Mouse (Mus musculus) intestine, embryonic 16.5 days (tissue): Measurements from ENCODE around the gene Aarsd1. TPM values are rescaled to one million over a fixed set of nuclear protein-coding genes. Genes with fewer than 3 reads are reported as not detected.
"Not testable (repeated sequence)": the region's sequence is repeated elsewhere in the genome, so short reads cannot be mapped to it uniquely, and the experiment has no call there.

Experiments
- ATAC-seq: fragments of 200-750 bp; cut with Nextera tagmentation; 2 replicates; pipeline ENCODE4 v1.8.0; 2017; ENCODE audit warnings: moderate TSS enrichment, moderate library complexity
- H3K27ac ChIP-seq: fragments of 300-500 bp; sonication (generic); 2 replicates; pipeline ENCODE4 v1.5.1; 2014; ENCODE audit warnings: mild to moderate bottlenecking, low read length
- H3K27me3 ChIP-seq: fragments of 300-500 bp; sonication (generic); replicated peaks from 2 replicates; pipeline ENCODE4 v1.6.1; 2014; ENCODE audit warnings: low read length, control low read depth, mixed read lengths; ENCODE audit not compliant: control insufficient read depth, insufficient read depth
- H3K36me3 ChIP-seq: fragments of 300-500 bp; sonication (generic); 2 replicates; pipeline ENCODE4 v1.6.1; 2014; ENCODE audit warnings: low read length, control low read depth; ENCODE audit not compliant: control insufficient read depth, insufficient read depth
- H3K4me1 ChIP-seq: fragments of 300-500 bp; sonication (generic); 2 replicates; pipeline ENCODE4 v1.6.1; 2014; ENCODE audit warnings: low read length, control low read depth, mixed read lengths; ENCODE audit not compliant: control insufficient read depth, insufficient read depth
- H3K4me2 ChIP-seq: fragments of 300-500 bp; sonication (generic); 2 replicates; pipeline ENCODE4 v1.6.1; 2014; ENCODE audit warnings: low read depth, low read length, control low read depth
- H3K4me3 ChIP-seq: fragments of 300-500 bp; sonication (generic); 2 replicates; pipeline ENCODE4 v1.5.1; 2014; ENCODE audit warnings: mild to moderate bottlenecking, low read length
- H3K9ac ChIP-seq: fragments of 300-500 bp; sonication (generic); 2 replicates; pipeline ENCODE4 v1.6.1; 2014; ENCODE audit warnings: low read depth, low read length
- H3K9me3 ChIP-seq: fragments of 300-500 bp; sonication (generic); 2 replicates; pipeline ENCODE4 v1.6.1; 2016; ENCODE audit warnings: low read length, control low read depth; ENCODE audit not compliant: control insufficient read depth
- WGBS: fragments of 180-500 bp; shearing (Covaris S2); extraction: QIAGEN DNeasy Blood & Tissue Kit; methylation state at CpG from one replicate; pipeline ENCODE4 v1.1.7; 2014; 5-methylcytosine and 5-hydroxymethylcytosine counted together
- polyA plus RNA-seq: library from polyadenylated mRNA; unstranded; fragments of >200 nt; fragmentation: Nextera tagmentation; extraction: Ambion mirVana; gene quantifications from 2 replicates; pipeline ENCODE4 v1.2.1, GENCODE M21; 2015

Gene Aarsd1
- polyA plus RNA-seq, 1 experiment from 2014 or later = 64.0 TPM

GRCm38 (mm10) chr11:101448899-101449298 is 31.5 kb upstream of the Aarsd1 start:
- H3K27ac ChIP-seq = peak overlapping the region; percentile 55
- 71% methylated on average over 4 of the region's 4 CpGs for WGBS
- H3K9ac ChIP-seq = peak overlapping the region; percentile 64
- H3K4me2 ChIP-seq = peak overlapping the region; percentile 51
- no peak for ATAC-seq
- H3K9me3 ChIP-seq = no peaks in the 10 kb centered on the region
- H3K36me3 ChIP-seq = peaks cover 9% of the 10 kb centered on the region
- no peaks in the 10 kb centered on the region for H3K27me3 ChIP-seq
- H3K4me1 ChIP-seq = peaks cover 23% of the 10 kb centered on the region
- H3K4me3 ChIP-seq = peak overlapping the region; percentile 53

- H3K9me3 ChIP-seq = no peaks in the 10 kb centered on the region
- peak within 1 kb of the TSS; percentile 55 for H3K27ac ChIP-seq
- H3K36me3 ChIP-seq = peaks cover 13% of the 10 kb centered on the region
- peak; percentile 83 for ATAC-seq
- 16% methylated on average over 10 of the region's 10 CpGs for WGBS
- H3K9ac ChIP-seq = peak within 1 kb of the TSS; percentile 64
- no peaks in the 10 kb centered on the region for H3K27me3 ChIP-seq
- H3K4me3 ChIP-seq = peak within 1 kb of the TSS; percentile 53
- H3K4me1 ChIP-seq = peaks cover 29% of the 10 kb centered on the region
- H3K4me2 ChIP-seq = peak within 1 kb of the TSS; percentile 51
Observed at GRCm38 (mm10) chr11:101448274-101448746, 30.9 kb upstream of the Aarsd1 start, which contains the start of gene Ifi35. Gene Ifi35 (plus strand): TSS chr11:101448407.

GRCm38 (mm10) chr11:101447786-101448185 is 30.4 kb upstream of the Aarsd1 start:
- H3K4me3 ChIP-seq = peak overlapping the region; percentile 53; the same call in 1 of the 2 replicates
- H3K9ac ChIP-seq = 0 out of 2 replicates have a peak overlapping the region, but pooled peaks have one; percentile 64
- H3K9me3 ChIP-seq = no peaks in the 10 kb centered on the region
- 85% methylated on average over 5 of the region's 5 CpGs for WGBS
- no peak for ATAC-seq
- H3K4me2 ChIP-seq = peak overlapping the region; percentile 51; the same call in 1 of the 2 replicates
- H3K27me3 ChIP-seq = no peaks in the 10 kb centered on the region
- H3K27ac ChIP-seq = peak overlapping the region; percentile 55
- H3K4me1 ChIP-seq = peaks cover 30% of the 10 kb centered on the region
- peaks cover 13% of the 10 kb centered on the region for H3K36me3 ChIP-seq

- H3K27ac ChIP-seq, H3K9ac ChIP-seq, H3K27me3 ChIP-seq, H3K4me3 ChIP-seq, H3K4me2 ChIP-seq, H3K9me3 ChIP-seq, ATAC-seq: not testable (repeated sequence)
- Histone ChIP-seq H3K4me1 (peaks cover 27% of the 10 kb centered on the region), H3K36me3 (peaks cover 13% of the 10 kb centered on the region)
- WGBS = 91% methylated on average over 8 of the region's 8 CpGs
Observed at GRCm38 (mm10) chr11:101446860-101447259, 29.4 kb upstream of the Aarsd1 start.

- Histone ChIP-seq H3K9ac (no peak overlapping the region), H3K4me1 (peaks cover 25% of the 10 kb centered on the region), H3K27ac (no peak overlapping the region), H3K27me3 (no peaks in the 10 kb centered on the region), H3K9me3 (no peaks in the 10 kb centered on the region), H3K4me3 (no peak overlapping the region), H3K36me3 (peaks cover 13% of the 10 kb centered on the region), H3K4me2 (no peak overlapping the region)
- 69% methylated on average over 1 of the region's 1 CpGs for WGBS
- no peak for ATAC-seq
Observed at GRCm38 (mm10) chr11:101446319-101446718, 28.9 kb upstream of the Aarsd1 start.

GRCm38 (mm10) chr11:101442760-101443159 is 25.3 kb upstream of the Aarsd1 start:
- no peak for ATAC-seq
- Histone ChIP-seq H3K4me2 (peak overlapping the region; percentile 76), H3K4me1 (peaks cover 17% of the 10 kb centered on the region), H3K36me3 (peaks cover 13% of the 10 kb centered on the region), H3K27ac (peak overlapping the region; percentile 85), H3K27me3 (no peaks in the 10 kb centered on the region), H3K4me3 (peak overlapping the region; percentile 83), H3K9ac (peak overlapping the region; percentile 90), H3K9me3 (no peaks in the 10 kb centered on the region)
- WGBS = under 1% methylated on average over 14 of the region's 14 CpGs

GRCm38 (mm10) chr11:101442127-101442693 is 24.8 kb upstream of the Aarsd1 start, which contains the start of gene Rpl27:
Gene Rpl27 (plus strand): TSS chr11:101442298.
- WGBS = under 1% methylated on average over 42 of the region's 42 CpGs
- peaks cover 17% of the 10 kb centered on the region for H3K4me1 ChIP-seq
- ATAC-seq = peak; percentile 98

GRCm38 (mm10) chr11:101441450-101442126 is 24.2 kb upstream of the Aarsd1 start:
- H3K9ac ChIP-seq = not testable (repeated sequence)

More at GRCm38 (mm10) chr11:101442127-101442693, 24.8 kb upstream of the Aarsd1 start, which contains the start of gene Rpl27:
- Histone ChIP-seq H3K36me3 (peaks cover 13% of the 10 kb centered on the region), H3K4me2 (peak within 1 kb of the TSS; percentile 76), H3K27ac (peak within 1 kb of the TSS; percentile 85), H3K4me3 (peak within 1 kb of the TSS; percentile 83), H3K27me3 (no peaks in the 10 kb centered on the region), H3K9me3 (no peaks in the 10 kb centered on the region), H3K9ac (peak within 1 kb of the TSS; percentile 90)

GRCm38 (mm10) chr11:101438006-101438405 is 20.6 kb upstream of the Aarsd1 start:
- not testable (repeated sequence) for H3K4me1 ChIP-seq, H3K27ac ChIP-seq, H3K36me3 ChIP-seq, H3K4me2 ChIP-seq, H3K9me3 ChIP-seq, H3K27me3 ChIP-seq, ATAC-seq, H3K4me3 ChIP-seq, H3K9ac ChIP-seq
- 57% methylated on average over 3 of the region's 3 CpGs for WGBS

More at GRCm38 (mm10) chr11:101441450-101442126, 24.2 kb upstream of the Aarsd1 start:
- H3K4me1 ChIP-seq = peaks cover 17% of the 10 kb centered on the region
- H3K27me3 ChIP-seq, H3K27ac ChIP-seq, H3K9me3 ChIP-seq, ATAC-seq: not testable (repeated sequence)
- peak overlapping the region; percentile 62 for H3K4me2 ChIP-seq
- H3K4me3 ChIP-seq = peak overlapping the region; percentile 35
- peaks cover 13% of the 10 kb centered on the region for H3K36me3 ChIP-seq
- WGBS = 33% methylated on average over 14 of the region's 15 CpGs
